Mouse (Mus musculus): Measurements from ENCODE around the gene Mlycd.

Gene Mlycd

GRCm38 (mm10) chr8:119459724-119460123, 65.0 kb downstream of the Mlycd start:
- no peak for DNase-seq (ENCODE audit: low read depth, low spot score)
